Mouse (Mus musculus) right cerebral cortex, postnatal 25 days (tissue): ENCODE measurements at regions not wholly inside any gene's neighbourhood (a gene's known extent, or its start where the extent isn't known, plus 50 kb on each side); places are given as distances from the start of the nearest gene placed in this dataset.
A peak's percentile ranks its signal among the peaks of the same experiment; 100 is the strongest.

Source experiments
- DNase-seq: peaks from one replicate; pipeline ENCODE4 v3.0.0; 2022

- DNase-seq, result no peak
Measured at GRCm38 (mm10) chr17:22795213-22795612, 71.7 kb downstream of the Zfp945 start.

GRCm38 (mm10) chr17:22784481-22784880 is 82.5 kb downstream of the Zfp945 start:
- no peak for DNase-seq

- DNase-seq, result no peak
Measured at GRCm38 (mm10) chr17:22745736-22746135, 121.2 kb downstream of the Zfp945 start.

- DNase-seq, result peak; percentile 72
Measured at GRCm38 (mm10) chr17:22739581-22740178, 127.3 kb downstream of the Zfp945 start.

GRCm38 (mm10) chr17:22739173-22739572 is 127.8 kb downstream of the Zfp945 start:
- no peak for DNase-seq

- DNase-seq, result no peak
Measured at GRCm38 (mm10) chr17:22736360-22736759, 130.6 kb downstream of the Zfp945 start.
